Mouse (Mus musculus) cerebellum, adult 18-20 months (tissue): Measurements from ENCODE around the gene Cpeb2.

Experiments used
- DNase-seq, 2 experiments: peaks; one replicate each; pipeline ENCODE4 v3.0.0; 2021

The Cpeb2 gene

DNA sequence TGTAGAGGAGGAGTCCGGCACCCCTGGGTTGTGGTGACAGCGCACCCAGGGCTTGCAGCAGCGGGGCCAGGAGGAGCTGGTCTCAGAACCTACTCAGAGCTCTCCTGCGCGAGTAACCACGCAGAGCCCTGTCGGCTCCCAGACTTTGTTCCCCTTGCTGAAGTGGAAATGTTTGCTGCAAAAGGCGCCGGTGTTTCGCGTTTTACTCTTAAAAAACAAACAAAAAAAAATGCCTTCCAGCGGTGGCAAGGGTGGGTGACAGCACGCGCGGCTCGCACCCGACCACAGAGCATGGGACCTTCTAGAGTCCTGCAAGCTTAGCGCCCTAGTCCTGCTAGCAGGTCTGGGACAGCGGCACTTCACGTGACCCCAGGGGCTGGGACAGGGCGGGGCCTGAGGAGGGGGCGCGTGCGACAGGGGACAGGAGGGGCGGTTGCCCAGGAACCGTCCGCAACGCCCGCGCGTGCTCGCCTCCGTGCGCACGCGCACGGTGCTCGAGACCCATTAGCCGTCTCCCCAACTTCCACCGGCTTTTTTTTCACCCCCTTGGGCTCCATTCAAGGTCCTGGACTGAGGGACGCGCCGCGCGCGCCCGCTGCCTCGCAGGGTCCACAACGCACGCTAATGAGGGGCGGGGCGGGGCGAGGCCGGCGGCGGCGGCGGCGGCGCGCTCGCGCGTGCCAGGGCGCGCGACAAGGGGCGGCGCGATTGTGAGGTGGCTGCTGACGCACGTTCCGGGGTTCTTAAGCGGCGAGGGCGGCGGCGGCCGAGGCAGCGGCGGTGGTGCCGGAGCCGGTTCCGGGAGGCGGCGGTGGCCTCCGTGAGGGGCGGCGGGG is at the start of gene Cpeb2:
Cpeb2 (plus strand) TSS at position 691 of the 836 bp plus-strand sequence.
- DNase-seq, result peak; percentile 92 to 97

DNA sequence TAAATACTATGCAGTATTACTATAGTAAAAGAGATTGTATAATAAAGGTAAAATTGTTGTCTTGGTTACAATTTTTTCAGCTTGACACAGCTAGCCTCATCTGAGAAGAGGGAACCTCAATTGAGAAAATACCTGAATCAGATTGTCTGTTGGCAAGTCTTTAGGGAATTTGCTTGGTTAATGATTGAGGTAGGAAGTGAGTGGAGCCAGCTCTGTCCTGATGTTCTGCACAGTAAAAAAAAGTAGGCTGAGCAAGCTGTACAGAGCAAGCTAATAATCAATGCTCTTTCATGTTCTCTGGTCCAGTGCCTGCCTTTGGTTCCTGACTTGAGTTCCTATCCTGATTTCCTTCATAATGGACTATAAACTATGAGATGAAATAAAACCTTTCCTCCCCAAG is 49.4 kb upstream of the Cpeb2 start:
- no peak for DNase-seq

GRCm38 (mm10) chr5:43184834-43185233 is 48.1 kb upstream of the Cpeb2 start:
- no peak for DNase-seq

GRCm38 (mm10) chr5:43185478-43185877 is 47.5 kb upstream of the Cpeb2 start:
- DNase-seq, result no peak

- peak; percentile 15 to 35 for DNase-seq
Measured at GRCm38 (mm10) chr5:43200686-43201085, 32.3 kb upstream of the Cpeb2 start.

DNA sequence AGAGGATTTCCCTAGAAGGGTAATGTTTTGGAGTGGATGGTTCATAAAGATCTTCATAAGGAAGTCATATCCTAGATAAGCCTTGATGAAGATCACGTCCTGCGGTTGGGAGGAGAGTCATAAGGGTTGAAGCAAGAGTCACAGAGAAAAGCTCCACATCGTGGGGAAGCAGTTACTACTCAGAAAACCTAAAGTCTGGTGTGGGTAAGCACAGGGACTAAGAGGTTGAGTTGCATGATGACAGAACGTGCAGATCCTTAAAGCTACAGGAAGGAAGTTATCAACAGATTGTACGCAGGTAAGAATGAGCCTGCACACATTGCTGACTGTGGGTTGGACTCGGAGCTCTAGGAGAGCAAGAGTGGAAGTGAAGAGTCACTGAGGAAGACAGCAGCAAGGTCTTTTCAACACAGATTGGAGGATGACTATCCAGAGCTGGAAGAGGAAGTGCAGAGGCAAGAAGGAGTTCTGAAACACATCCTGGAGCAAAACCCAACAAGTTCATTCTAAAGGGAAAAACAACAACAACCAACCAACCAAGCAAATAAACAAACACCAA is 26.4 kb upstream of the Cpeb2 start:
- DNase-seq, result no peak

DNA sequence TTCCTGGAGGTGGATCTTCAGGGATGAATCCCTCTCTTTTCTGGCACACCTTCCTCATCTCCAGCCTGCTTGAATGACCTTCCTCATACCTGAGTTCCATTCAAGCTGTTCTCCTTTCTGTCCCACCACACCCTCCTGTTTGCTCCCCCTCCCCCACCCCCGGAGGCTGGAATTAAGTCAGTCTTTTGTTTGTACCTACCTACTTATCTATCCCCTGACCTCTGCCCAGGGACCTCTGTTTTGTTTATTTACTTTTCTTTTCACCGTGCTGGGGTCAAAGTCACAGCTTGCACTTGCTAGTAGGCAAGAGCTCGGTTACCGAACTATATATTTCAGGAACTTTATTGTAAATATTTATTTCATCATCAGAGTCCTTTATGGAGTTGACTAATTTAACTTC is 15.5 kb upstream of the Cpeb2 start:
- no peak for DNase-seq

GRCm38 (mm10) chr5:43217987-43218846 is 14.8 kb upstream of the Cpeb2 start:
- no peak for DNase-seq

- DNase-seq, result no peak
Measured at GRCm38 (mm10) chr5:43218847-43219132, 14.2 kb upstream of the Cpeb2 start.

DNA sequence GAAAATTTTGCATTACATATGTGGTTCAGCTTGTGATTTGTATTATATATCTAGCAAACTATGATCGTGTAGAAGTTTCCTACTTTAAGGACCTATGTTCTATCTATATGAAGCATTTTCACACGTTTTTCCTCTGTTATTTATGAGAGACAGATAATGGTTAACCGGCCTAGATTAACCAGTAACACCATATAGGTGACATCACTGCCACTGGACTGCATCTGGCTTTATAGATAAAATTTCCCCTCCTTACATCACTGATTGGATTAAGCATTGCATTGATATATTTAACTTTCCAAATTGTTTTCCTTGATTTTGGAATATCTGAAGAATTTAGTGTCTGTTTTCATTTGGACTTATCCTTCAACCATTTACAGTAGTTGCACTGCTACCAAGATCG is 9.6 kb upstream of the Cpeb2 start:
- DNase-seq, result no peak

GRCm38 (mm10) chr5:43224245-43224644 is 8.7 kb upstream of the Cpeb2 start:
- no peak for DNase-seq

DNA sequence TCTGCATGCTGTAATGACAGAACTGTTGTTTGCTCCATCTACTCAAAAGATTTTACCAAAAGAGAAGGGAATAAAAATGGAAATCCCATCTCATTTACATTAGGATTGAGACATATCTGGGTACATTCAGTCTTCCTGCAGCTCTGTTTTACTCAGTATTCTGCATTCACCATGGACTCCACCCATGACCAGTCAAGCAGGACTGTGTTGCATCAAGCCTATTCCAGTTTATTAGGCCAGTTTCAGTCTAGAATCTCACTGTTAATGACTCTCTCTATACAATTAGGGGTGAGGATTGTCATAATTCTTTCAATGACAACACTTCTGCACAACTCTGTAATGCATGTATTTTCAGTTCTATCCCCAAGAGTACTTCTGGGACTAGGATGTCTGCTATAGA is 6.8 kb upstream of the Cpeb2 start:
- no peak for DNase-seq

- DNase-seq, result no peak
Measured at GRCm38 (mm10) chr5:43227607-43228006, 5.4 kb upstream of the Cpeb2 start.

DNA sequence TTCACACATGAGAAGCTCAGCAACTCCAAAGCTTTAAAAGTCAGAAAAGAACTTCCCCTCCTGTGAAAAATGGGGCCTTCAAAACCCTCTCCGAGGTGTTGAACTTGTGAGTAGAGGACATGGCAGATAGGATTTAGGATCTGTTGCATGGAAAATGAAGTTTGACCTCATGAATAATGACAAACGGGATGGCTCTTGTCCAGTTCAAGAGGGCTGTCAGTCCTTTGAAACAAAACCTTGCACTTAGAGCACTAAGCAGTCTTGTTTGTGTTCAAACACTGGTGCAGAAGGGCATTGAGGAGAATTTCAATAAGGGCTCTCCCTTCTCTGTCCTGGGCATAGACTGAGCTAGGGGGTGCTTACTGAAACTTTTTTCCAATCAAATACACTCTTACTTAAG is 1.9 kb upstream of the Cpeb2 start:
- DNase-seq, result no peak

- no peak for DNase-seq
Measured at GRCm38 (mm10) chr5:43232149-43232479, 856 bp upstream of the Cpeb2 start.

DNA sequence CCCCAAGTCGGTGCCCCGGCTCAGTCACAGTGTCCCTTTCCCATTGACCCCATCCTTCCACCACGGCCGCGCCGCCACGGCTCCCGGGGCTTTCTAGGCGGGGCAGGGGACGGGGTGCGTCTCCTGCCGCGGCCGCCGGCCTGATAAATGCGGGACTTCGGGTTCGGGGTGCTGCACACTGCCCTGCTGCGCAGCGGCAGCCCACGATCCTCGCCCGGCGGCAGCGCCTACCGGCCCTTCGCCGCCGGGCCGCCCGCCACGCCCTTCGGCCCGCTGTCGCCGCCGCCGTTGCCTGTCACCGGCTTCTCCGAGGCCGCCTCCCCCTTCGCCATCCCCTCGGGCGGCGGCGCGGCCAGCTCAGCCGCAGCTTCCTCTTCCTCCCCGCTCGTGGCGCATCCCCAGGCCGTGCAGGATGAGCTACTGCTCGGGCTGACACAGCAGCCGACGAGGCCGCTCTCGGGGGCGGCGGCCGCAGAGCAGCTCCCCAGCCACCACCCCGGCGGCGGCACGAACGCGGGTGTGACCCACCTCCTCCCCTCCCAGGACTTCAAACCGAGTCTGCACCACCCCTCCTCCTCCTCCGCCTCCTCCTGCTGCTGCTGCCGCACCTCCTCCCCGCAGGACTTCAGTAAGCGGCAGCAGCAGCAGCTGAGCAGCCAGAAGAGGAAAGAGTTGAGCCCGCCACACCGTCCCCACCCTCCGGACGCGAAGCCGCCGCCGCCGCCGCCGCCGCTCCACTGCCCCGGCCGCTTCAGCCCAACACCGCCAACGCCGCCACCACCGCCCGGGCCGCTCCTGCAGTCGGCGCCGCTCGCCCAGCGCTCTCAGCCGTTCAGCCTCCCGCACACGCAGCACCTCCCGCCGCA is 579 bp downstream of the Cpeb2 start:
- DNase-seq, result peak; percentile 85 to 87

DNA sequence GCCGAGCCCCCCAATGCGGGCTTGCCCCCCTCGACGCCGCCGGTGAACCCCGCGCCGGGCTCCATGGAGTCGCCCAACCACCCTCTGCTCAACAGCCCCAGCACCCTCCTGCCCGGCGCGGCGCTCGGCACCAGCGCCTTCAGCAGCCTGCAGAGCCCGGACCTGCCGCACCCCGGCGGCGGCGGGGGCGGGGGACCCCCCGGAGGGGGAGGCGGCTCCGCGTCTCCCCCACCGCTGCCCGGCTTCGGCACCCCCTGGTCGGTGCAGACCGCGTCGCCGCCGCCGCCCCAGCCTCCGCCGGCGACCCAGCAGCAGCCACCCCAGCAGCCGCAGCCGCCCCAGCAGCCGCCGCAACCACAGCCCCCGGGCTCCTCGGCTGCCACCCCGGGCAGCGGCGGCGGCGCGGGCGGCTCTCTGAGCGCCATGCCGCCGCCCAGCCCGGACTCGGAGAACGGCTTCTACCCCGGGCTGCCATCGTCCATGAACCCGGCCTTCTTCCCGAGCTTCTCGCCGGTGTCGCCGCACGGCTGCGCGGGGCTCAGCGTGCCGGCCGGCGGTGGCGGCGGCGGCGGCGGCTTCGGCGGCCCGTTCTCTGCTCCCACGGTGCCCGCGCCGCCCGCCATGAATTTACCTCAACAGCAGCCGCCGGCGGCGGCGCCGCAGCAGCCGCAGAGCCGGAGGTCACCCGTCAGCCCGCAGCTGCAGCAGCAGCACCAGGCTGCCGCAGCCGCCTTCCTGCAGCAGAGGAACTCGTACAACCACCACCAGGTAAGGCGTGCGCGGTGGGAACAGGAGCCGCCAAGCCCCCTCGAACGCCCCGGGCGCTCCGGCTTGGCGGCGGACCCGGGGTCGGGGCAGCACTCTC is 1.6 kb downstream of the Cpeb2 start:
- DNase-seq, result peak; percentile 37 to 73

DNA sequence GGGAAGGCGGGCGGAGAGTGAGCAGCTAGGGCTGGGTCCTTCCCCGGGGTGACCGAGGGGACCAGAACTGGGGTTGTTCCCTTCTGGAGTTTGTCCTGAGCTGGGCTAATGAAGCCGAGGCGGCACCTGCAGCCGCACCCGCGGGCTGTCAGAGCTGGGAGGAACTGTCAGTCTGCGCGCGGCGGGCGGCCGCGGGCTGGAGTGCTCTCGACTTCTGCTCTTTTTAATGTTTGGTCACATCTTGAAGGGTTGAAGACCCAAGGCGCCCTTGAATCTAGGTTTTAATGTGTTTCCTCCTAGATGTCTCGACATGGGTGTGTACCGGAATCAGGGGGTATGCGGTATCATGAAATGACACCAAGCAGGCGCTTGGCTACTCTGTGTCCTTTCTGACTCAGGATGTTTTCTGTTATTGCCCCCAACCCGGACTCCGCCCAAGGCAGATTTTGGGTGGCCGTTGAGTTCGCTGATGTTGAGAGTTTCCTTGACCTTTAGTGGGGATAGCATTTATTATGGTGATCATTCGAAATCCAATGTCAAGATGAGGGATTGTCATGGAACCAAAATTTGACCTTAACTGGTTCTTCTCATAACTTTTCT is 2.3 kb downstream of the Cpeb2 start:
- peak; percentile 64 to 77 for DNase-seq

DNA sequence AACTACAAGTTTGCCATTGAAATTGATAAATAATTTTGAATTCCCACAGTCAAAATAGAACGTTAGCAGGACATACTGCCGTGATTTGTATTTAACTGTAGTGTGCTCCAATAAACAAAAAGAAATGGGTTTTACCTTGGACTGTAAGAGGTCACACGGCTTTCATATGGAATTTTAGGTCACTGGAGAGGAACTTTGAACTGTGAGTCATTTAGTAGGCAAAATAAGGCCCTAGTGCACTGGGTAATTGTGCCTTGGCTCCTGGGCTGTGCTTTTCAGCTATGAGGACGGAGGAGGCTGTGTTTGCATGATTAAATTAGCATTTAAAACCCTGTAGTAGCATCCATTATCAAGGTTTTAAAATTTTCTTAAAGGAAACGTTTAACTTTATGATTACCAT is 3.0 kb downstream of the Cpeb2 start:
- DNase-seq, result no peak

GRCm38 (mm10) chr5:43236476-43236875 is 3.5 kb downstream of the Cpeb2 start:
- no peak for DNase-seq

DNA sequence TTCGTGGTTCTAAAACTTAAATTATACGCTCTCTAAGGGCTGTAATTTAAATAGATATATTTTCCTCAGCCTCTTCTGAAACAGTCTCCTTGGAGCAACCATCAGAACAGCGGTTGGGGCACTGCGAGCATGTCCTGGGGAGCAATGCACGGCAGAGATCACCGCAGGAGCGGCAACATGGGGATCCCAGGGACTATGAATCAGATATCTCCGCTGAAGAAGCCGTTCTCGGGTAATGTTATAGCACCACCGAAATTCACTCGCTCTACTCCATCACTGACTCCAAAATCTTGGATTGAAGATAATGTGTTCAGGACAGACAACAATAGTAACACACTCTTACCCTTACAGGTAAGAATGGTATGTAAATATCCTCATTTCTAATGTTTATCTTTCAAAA is 4.3 kb downstream of the Cpeb2 start:
- DNase-seq, result peak; percentile 33 to 56
